Mouse (Mus musculus): ENCODE data around the gene Mab21l2.

GRCm38 (mm10) chr3:86544785-86545184 is 3.6 kb downstream of the Mab21l2 start:
- no peak for TF ChIP-seq POLR2A (IDR thresholded peaks at IDR 0.05; ENCODE audit: low read depth, low read length)
- TF ChIP-seq UBTF (IDR thresholded peaks at IDR 0.05; ENCODE audit: low read depth, low read length): no peak
- TF ChIP-seq MAX (IDR thresholded peaks at IDR 0.05; ENCODE audit: low read length): no peak
- TF ChIP-seq RAD21 (IDR thresholded peaks at IDR 0.05; ENCODE audit: low read depth, low read length): no peak
- TF ChIP-seq SIN3A (IDR thresholded peaks at IDR 0.05; ENCODE audit: low read length): no peak
